Mouse (Mus musculus): Measurements from ENCODE around the gene Rpl22l1.
"Not testable (repeated sequence)": the region's sequence is repeated elsewhere in the genome, so short reads cannot be mapped to it uniquely, and the experiment has no call there.

The Rpl22l1 gene

DNA sequence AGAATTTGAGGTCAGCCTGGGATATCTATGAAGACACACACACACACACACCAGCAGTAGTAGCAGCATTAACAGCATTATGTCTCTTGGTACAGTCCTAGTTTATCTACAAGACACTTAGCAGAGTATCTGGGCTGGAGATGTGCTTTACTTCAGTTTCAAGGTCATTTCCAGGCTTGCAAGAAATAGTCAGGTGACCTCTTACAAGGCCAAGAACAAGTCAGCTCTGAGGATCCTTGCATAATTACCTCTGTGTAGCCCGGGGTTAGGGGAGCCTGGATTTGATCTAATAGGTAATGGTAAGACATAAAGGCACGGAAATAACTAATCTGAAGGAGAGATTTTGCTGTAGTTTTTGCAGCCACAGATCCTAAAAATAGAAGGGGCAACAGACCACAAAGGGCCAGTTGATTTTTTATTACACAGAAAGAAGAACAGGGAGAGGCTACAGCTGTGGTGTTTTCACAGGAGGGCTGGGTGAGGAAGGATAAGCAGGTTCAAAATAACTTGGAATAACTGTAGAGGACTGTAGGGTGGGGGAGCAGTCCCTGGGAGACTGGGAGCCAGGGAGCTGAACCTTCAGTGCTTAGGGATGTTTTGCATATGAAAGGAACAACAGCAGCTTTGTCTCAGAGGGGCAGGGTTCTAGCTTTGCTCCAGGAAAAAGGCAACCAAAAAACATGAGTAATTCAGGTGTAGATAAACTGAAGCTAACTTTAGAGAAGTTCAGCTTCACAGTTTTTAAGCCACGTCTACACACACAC is 36.8 kb downstream of the Rpl22l1 start:
- no peak for DNase-seq

DNA sequence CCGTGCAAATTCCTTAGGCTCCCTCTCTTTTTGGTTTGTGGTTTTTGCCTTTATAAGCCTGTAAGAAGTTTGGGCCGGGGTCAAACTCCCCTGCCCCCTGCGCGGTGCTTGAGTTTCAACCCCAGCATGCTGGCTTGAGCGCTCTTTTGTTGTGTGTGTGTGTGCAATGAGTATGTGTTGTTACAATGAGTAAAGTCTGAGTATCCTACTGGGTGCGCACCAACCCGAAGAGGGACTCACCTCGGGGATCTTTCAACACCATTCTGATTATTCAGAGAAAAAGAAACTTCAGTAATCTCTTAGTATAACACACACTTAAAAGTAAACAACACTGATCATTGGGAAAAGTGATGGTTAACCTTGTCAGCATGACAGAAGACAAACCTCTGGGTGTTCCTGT is 38.0 kb downstream of the Rpl22l1 start:
- DNase-seq = no peak

DNA sequence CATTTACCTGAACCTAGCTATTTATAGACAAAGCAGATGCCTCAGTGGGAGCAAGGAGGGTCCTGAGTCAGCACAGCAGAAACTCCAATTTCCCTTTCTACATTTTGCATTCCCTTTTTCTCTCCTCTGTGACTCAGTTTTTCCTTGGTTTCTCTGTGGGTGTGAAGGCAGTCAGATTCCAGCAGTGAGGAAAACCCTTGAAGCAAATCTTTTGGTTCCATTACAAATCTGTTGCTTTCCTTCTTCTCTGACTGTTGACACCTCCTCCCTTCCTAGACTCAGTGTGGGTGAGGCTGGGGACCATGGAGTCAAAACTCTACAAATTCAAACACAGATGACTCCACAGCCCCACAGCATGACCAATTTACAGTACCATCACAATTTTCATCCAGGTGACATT is 41.9 kb downstream of the Rpl22l1 start:
- no peak for DNase-seq

DNA sequence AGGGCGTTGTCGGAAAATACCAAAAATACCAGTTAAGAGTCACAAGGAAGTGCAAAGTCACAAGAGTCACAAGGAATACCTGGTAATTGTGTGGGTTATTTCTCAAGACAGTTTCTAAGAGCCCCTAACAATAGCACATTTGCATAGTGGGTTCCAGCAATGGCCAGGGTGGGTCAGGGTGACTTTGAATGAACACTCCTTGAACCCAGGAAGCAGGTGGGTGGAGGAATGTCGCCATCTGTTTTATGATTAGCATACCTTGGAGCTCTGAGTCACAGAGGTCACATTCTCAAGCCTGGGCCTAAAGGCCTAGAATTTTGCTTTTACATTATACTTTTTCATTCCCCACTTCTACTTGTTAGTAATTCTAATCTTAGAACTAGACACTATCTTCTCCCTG is 46.9 kb downstream of the Rpl22l1 start:
- DNase-seq = not testable (repeated sequence)
